Mouse (Mus musculus): Measurements from ENCODE around the gene Rpl14. TPM values are rescaled to one million over a fixed set of nuclear protein-coding genes. Genes with fewer than 3 reads are reported as not detected.

Gene Rpl14
- polyA plus RNA-seq, 1 experiment from 2014 or later: 492 TPM

DNA sequence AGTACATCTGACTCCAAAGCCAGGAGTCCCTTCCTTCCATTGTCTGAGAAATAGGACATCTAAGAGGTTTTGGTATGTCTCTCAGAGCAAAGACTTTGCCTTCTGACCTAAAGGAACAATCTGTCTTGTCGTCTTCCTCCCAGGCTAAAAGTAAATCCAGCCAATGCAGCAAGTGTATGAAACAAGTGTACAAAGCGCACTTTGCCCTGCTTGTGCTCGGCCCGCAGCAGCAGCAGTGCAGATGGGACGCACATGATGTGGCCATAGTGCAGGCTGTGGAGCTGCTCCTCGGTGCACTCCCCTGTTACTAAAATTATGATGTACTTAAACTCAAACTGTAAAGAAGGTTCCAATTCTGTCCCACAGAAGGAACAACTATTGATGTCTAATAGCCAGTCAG lies 46.9 kb downstream of the Rpl14 start:
- peaks cover 13% of the 10 kb centered on the region for H3K4me1 ChIP-seq (replicated peaks)
- WGBS: 82% methylated on average over 6 of the region's 6 CpGs
- H3K36me3 ChIP-seq: no peaks in the 10 kb centered on the region
- peaks cover 22% of the 10 kb centered on the region for H3K27me3 ChIP-seq (replicated peaks)
- H3K9me3 ChIP-seq (replicated peaks): peaks cover 11% of the 10 kb centered on the region
- H3K4me3 ChIP-seq: no peak overlapping the region
- H3K9ac ChIP-seq: no peak overlapping the region
- H3K27ac ChIP-seq (ENCODE audit: poor library complexity, severe bottlenecking): no peak overlapping the region
- H3K4me2 ChIP-seq: no peak overlapping the region
- no peak for ATAC-seq (ENCODE audit: insufficient number of reproducible peaks, low FRiP score)

DNA sequence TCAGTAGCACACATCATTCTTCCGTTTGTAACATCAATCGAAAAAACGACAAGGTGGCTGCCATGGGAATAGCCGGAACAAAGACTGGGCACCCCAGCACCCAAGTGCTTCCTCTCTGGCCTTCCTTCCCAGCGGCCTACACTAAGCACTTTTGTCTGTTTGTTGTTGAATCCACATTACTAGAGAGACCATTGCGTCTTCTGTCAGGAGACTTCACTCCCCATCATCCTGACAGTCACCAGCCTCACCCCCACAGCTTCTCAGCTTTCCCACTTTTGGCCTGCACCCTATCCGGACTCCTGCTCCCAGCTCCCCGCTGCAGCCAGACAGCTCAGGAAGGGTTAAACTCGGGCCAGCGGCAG lies 48.1 kb downstream of the Rpl14 start:
- Histone ChIP-seq H3K9me3 (replicated peaks) (peaks cover 13% of the 10 kb centered on the region), H3K36me3 (no peaks in the 10 kb centered on the region), H3K27ac (ENCODE audit: poor library complexity, severe bottlenecking) (no peak overlapping the region), H3K27me3 (replicated peaks) (peaks cover 22% of the 10 kb centered on the region), H3K4me1 (replicated peaks) (peaks cover 13% of the 10 kb centered on the region), H3K4me2 (peak overlapping the region; percentile 81), H3K9ac (peak overlapping the region; percentile 56), H3K4me3 (peak overlapping the region; percentile 41)
- WGBS: 12% methylated on average over 10 of the region's 10 CpGs
- ATAC-seq (ENCODE audit: insufficient number of reproducible peaks, low FRiP score): no peak

DNA sequence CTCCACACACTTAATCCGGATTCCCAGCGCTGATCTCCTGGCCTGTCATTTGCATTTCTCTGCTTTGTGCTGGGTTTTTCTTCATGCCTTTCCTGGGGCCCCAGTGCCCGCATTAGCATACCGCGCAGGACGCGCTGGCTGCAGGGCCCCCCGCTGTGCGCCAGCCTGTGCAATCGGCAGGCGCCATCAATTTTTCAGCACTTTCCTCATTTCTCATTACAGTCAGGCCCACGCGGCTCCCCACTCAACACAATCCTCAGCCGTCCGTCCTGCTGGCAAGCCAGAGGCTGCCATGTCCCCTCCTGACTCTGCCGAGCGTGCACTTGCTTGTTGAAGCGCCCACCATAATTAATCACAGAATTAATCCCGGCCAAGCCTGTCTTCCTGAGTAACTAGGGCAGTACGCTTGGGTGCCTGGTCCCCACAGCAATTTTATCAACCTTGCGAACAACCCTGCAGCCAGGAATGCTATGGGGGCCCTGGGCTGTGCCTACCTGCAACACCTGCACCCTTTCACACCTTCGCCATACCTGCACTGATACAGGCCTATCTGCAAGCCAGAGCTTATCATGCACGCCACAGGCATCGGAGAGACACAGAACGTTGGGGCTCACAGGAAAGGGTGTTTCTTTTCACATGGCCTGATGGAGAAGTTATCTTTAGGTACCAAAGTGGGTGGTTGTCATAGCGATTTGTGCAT lies 48.6 kb downstream of the Rpl14 start:
- H3K4me3 ChIP-seq: peak overlapping the region; percentile 41

DNA sequence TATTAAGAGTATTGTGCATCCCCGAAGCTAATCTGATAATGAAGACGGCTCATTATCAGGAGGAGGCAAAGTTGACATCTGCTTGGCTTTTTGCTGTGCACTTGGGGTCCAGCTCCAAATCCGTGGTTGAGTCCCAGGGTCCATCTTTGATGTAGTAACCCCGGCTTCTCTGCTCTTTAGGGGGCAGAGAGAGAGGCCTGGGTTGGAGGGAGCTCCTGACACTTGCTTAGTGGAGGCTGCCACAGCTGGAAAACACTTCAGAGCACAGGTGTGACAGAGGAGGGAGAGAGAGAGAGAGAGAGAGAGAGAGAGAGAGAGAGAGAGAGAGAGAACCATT lies 49.1 kb downstream of the Rpl14 start:
- ATAC-seq (ENCODE audit: insufficient number of reproducible peaks, low FRiP score): no peak
- Histone ChIP-seq H3K4me1 (replicated peaks) (peaks cover 13% of the 10 kb centered on the region), H3K27me3 (replicated peaks) (peaks cover 22% of the 10 kb centered on the region), H3K36me3 (no peaks in the 10 kb centered on the region), H3K4me3 (no peak overlapping the region), H3K4me2 (0 out of 2 replicates have a peak overlapping the region, but pooled peaks have one; percentile 81), H3K27ac (ENCODE audit: poor library complexity, severe bottlenecking) (no peak overlapping the region), H3K9me3 (replicated peaks) (peaks cover 13% of the 10 kb centered on the region), H3K9ac (no peak overlapping the region)
- WGBS: 17% methylated on average over 4 of the region's 4 CpGs

More for the DNA sequence above, 48.6 kb downstream of the Rpl14 start:
- WGBS: 6% methylated on average over 26 of the region's 26 CpGs
- Histone ChIP-seq H3K9ac (peak overlapping the region; percentile 56), H3K4me2 (peak overlapping the region; percentile 81), H3K27me3 (replicated peaks) (peaks cover 22% of the 10 kb centered on the region), H3K4me1 (replicated peaks) (peaks cover 13% of the 10 kb centered on the region), H3K9me3 (replicated peaks) (peaks cover 13% of the 10 kb centered on the region), H3K27ac (ENCODE audit: poor library complexity, severe bottlenecking) (no peak overlapping the region), H3K36me3 (no peaks in the 10 kb centered on the region)
- ATAC-seq (ENCODE audit: insufficient number of reproducible peaks, low FRiP score): no peak

Other genes with a start within 250 kb of the Rpl14 start
- 153 and 157 TPM in 2 replicates for gene Eif1b, start 79.2 kb upstream of the Rpl14 start, polyA plus RNA-seq (2016; fragmentation: Nextera tagmentation; extraction: Ambion mirVana)
- gene Entpd3, start 31.6 kb upstream of the Rpl14 start, polyA plus RNA-seq (2016; fragmentation: Nextera tagmentation; extraction: Ambion mirVana): 0.14 and 0.37 TPM in 2 replicates